14 mouse cellular contexts compared by ENCODE assay signal in genomic region chr5:128575997-128576579, GRCm38 (mm10). TPM values are rescaled to one million over a fixed set of nuclear protein-coding genes. Genes with fewer than 3 reads are reported as not detected.
DNase-seq lines count a peak whose midpoint lies in the region; ATAC-seq and TF ChIP-seq lines count a peak whose summit lies in the region.
"Had no signal": no experiment of that assay in that cellular context is flagged by ENCODE, and none has a peak within 500 bp of the region (broad histone marks: within the 10 kb centered on the region; RNA-seq: fewer than 3 reads in every experiment).

No protein-coding gene starts in this region.

- H3K9ac ChIP-seq in hindbrain, embryonic 13.5 days, result no peak overlapping the region
- no peak overlapping the region for H3K9ac ChIP-seq in midbrain, embryonic 14.5 days (replicated peaks; ENCODE audit: low read length)
- no peak overlapping the region for H3K9ac ChIP-seq in midbrain, embryonic 15.5 days
- no peak overlapping the region for H3K9ac ChIP-seq in hindbrain, postnatal 0 days (replicated peaks; ENCODE audit: low read length)
- H3K9ac ChIP-seq in intestine, embryonic 15.5 days, result no peak overlapping the region
- H3K9ac ChIP-seq: forebrain, embryonic 13.5 days had no signal

- H3K4me2 ChIP-seq in hindbrain, embryonic 13.5 days, result no peak overlapping the region
- no peak overlapping the region for H3K4me2 ChIP-seq in midbrain, embryonic 14.5 days (ENCODE audit: low read length)
- H3K4me2 ChIP-seq in midbrain, embryonic 15.5 days, result no peak overlapping the region
- no peak overlapping the region for H3K4me2 ChIP-seq in hindbrain, postnatal 0 days (ENCODE audit: low read depth, low read length)
- H3K4me2 ChIP-seq in intestine, embryonic 15.5 days (replicated peaks), result no peak overlapping the region
- H3K4me2 ChIP-seq: forebrain, embryonic 13.5 days had no signal

- 74% methylated on average over 9 of the region's 9 CpGs for WGBS in hindbrain, embryonic 10.5 days
- WGBS in hindbrain, embryonic 13.5 days, result 65% methylated on average over 9 of the region's 9 CpGs
- WGBS in midbrain, embryonic 14.5 days, result 74% methylated on average over 9 of the region's 9 CpGs
- WGBS in midbrain, embryonic 15.5 days, result 61% methylated on average over 9 of the region's 9 CpGs
- WGBS in hindbrain, postnatal 0 days, result 36% methylated on average over 9 of the region's 9 CpGs
- WGBS in intestine, embryonic 15.5 days, result 70% methylated on average over 9 of the region's 9 CpGs

- 0 out of 2 replicates have a peak, but pooled peaks cover 8% of the 10 kb centered on the region for H3K9me3 ChIP-seq in hindbrain, embryonic 10.5 days
- no peaks in the 10 kb centered on the region for H3K9me3 ChIP-seq in hindbrain, embryonic 13.5 days
- no peaks in the 10 kb centered on the region for H3K9me3 ChIP-seq in midbrain, embryonic 14.5 days (ENCODE audit: control insufficient read depth, low read length)
- H3K9me3 ChIP-seq in midbrain, embryonic 15.5 days, result no peaks in the 10 kb centered on the region
- no peaks in the 10 kb centered on the region for H3K9me3 ChIP-seq in hindbrain, postnatal 0 days (ENCODE audit: low read length)
- no peaks in the 10 kb centered on the region for H3K9me3 ChIP-seq in intestine, embryonic 15.5 days
- H3K9me3 ChIP-seq: forebrain, embryonic 13.5 days had no signal

- peaks cover 42% of the 10 kb centered on the region for H3K4me1 ChIP-seq in hindbrain, embryonic 10.5 days (replicated peaks)
- H3K4me1 ChIP-seq in hindbrain, embryonic 13.5 days (replicated peaks), result peaks cover 13% of the 10 kb centered on the region
- H3K4me1 ChIP-seq in midbrain, embryonic 14.5 days (ENCODE audit: control insufficient read depth, insufficient read depth, low read length), result no peaks in the 10 kb centered on the region
- 0 out of 2 replicates have a peak, but pooled peaks cover 3% of the 10 kb centered on the region for H3K4me1 ChIP-seq in midbrain, embryonic 15.5 days
- peaks cover 4% of the 10 kb centered on the region; the same call in 1 of the 2 replicates for H3K4me1 ChIP-seq in hindbrain, postnatal 0 days (ENCODE audit: insufficient read depth, low read length)
- 0 out of 2 replicates have a peak, but pooled peaks cover 4% of the 10 kb centered on the region for H3K4me1 ChIP-seq in intestine, embryonic 15.5 days (replicated peaks)
- H3K4me1 ChIP-seq: forebrain, embryonic 13.5 days had no signal

- DNase-seq in hindbrain, embryonic 10.5 days (ENCODE audit: low spot score), result no peak
- peak; percentile 54 for DNase-seq in midbrain, embryonic 14.5 days
- DNase-seq in hindbrain, postnatal 0 days (ENCODE audit: low spot score), result peak; percentile 76
- peak; percentile 21 for DNase-seq in right cerebral cortex, postnatal 25 days
- DNase-seq in ovary, postnatal 14 days (ENCODE audit: low spot score), result no peak
- DNase-seq: cerebellum, adult 9-10 months; kidney, postnatal 36 days; retina, postnatal 1 day; thymus, postnatal 36 days had no signal

- H3K36me3 ChIP-seq in hindbrain, embryonic 10.5 days, result no peaks in the 10 kb centered on the region
- H3K36me3 ChIP-seq in hindbrain, embryonic 13.5 days, result no peaks in the 10 kb centered on the region
- no peaks in the 10 kb centered on the region for H3K36me3 ChIP-seq in midbrain, embryonic 14.5 days (ENCODE audit: control insufficient read depth, insufficient read depth, low read length)
- no peaks in the 10 kb centered on the region for H3K36me3 ChIP-seq in midbrain, embryonic 15.5 days (replicated peaks)
- no peaks in the 10 kb centered on the region for H3K36me3 ChIP-seq in hindbrain, postnatal 0 days (ENCODE audit: insufficient read depth, low read length)
- H3K36me3 ChIP-seq in intestine, embryonic 15.5 days, result no peaks in the 10 kb centered on the region

- no peak overlapping the region for H3K4me3 ChIP-seq in hindbrain, embryonic 10.5 days
- H3K4me3 ChIP-seq in hindbrain, embryonic 13.5 days, result no peak overlapping the region
- no peak overlapping the region for H3K4me3 ChIP-seq in midbrain, embryonic 14.5 days (replicated peaks; ENCODE audit: low read depth, low read length)
- no peak overlapping the region for H3K4me3 ChIP-seq in midbrain, embryonic 15.5 days
- H3K4me3 ChIP-seq in hindbrain, postnatal 0 days (ENCODE audit: low read length), result no peak overlapping the region
- H3K4me3 ChIP-seq in intestine, embryonic 15.5 days (replicated peaks), result no peak overlapping the region
- H3K4me3 ChIP-seq: forebrain, embryonic 13.5 days had no signal

- peak overlapping the region; percentile 64 for H3K27ac ChIP-seq in hindbrain, embryonic 10.5 days
- H3K27ac ChIP-seq in hindbrain, embryonic 13.5 days, result no peak overlapping the region
- H3K27ac ChIP-seq in midbrain, embryonic 14.5 days (replicated peaks; ENCODE audit: low read depth, low read length), result no peak overlapping the region
- H3K27ac ChIP-seq in midbrain, embryonic 15.5 days, result no peak overlapping the region
- H3K27ac ChIP-seq in hindbrain, postnatal 0 days, result no peak overlapping the region; the same call in 1 of the 2 replicates
- no peak overlapping the region for H3K27ac ChIP-seq in intestine, embryonic 15.5 days
- H3K27ac ChIP-seq: forebrain, embryonic 13.5 days had no signal

- no peak for ATAC-seq in hindbrain, embryonic 13.5 days (ENCODE audit: low FRiP score)
- no peak for ATAC-seq in midbrain, embryonic 14.5 days (ENCODE audit: low FRiP score, low TSS enrichment)
- no peak for ATAC-seq in midbrain, embryonic 15.5 days (replicated peaks)
- peak; percentile 78 for ATAC-seq in hindbrain, postnatal 0 days
- no peak for ATAC-seq in intestine, embryonic 15.5 days
- ATAC-seq: forebrain, embryonic 13.5 days; intestine, embryonic 16.5 days had no signal

- no peak for TF ChIP-seq CTCF in hindbrain, postnatal 0 days (IDR thresholded peaks at IDR 0.05; ENCODE audit: low read depth)

- no peaks in the 10 kb centered on the region; the same call in 1 of the 2 replicates for H3K27me3 ChIP-seq in hindbrain, embryonic 10.5 days (ENCODE audit: insufficient read depth, poor library complexity, severe bottlenecking)
- 0 out of 2 replicates have a peak, but pooled peaks cover 4% of the 10 kb centered on the region for H3K27me3 ChIP-seq in hindbrain, embryonic 13.5 days
- H3K27me3 ChIP-seq in midbrain, embryonic 14.5 days (ENCODE audit: control insufficient read depth, insufficient read depth, low read length), result 0 out of 2 replicates have a peak, but pooled peaks cover 3% of the 10 kb centered on the region
- H3K27me3 ChIP-seq in midbrain, embryonic 15.5 days (replicated peaks), result no peaks in the 10 kb centered on the region
- no peaks in the 10 kb centered on the region for H3K27me3 ChIP-seq in hindbrain, postnatal 0 days (ENCODE audit: insufficient read depth, low read length)
- no peaks in the 10 kb centered on the region for H3K27me3 ChIP-seq in intestine, embryonic 15.5 days (replicated peaks)

RNA-seq across cellular contexts. Expression of gene Fzd10, which starts 24.6 kb away (rescaled TPM):
- polyA plus RNA-seq in hindbrain, embryonic 10.5 days (2016; fragmentation: Nextera tagmentation; extraction: Ambion mirVana), result 16.0 and 22.3 TPM in 2 replicates
- polyA plus RNA-seq in hindbrain, embryonic 13.5 days (2015; fragmentation: Nextera tagmentation; extraction: Ambion mirVana), result 6.1 and 8.1 TPM in 2 replicates
- 10.1 and 11.6 TPM in 2 replicates for polyA plus RNA-seq in midbrain, embryonic 14.5 days (2014; fragmentation: Nextera tagmentation; extraction: Ambion mirVana)
- 5.9 and 6.7 TPM in 2 replicates for polyA plus RNA-seq in midbrain, embryonic 15.5 days (2015; fragmentation: Nextera tagmentation; extraction: Ambion mirVana)
- total RNA-seq in hindbrain, postnatal 0 days (2014; rRNA removed), result 22.1 TPM in 2 replicates
- 2.7 and 3.6 TPM in 2 replicates for polyA plus RNA-seq in hindbrain, postnatal 0 days (2015; fragmentation: Nextera tagmentation; extraction: Ambion mirVana)
- polyA plus RNA-seq in intestine, embryonic 15.5 days (2015; fragmentation: Nextera tagmentation; extraction: Ambion mirVana), result 0.90 and 1.0 TPM in 2 replicates

Comparison
In these comparisons a context has a peak if more than half of its experiments do, and no peak if none do; other contexts are left out.
1. DNase-seq: peak in midbrain, embryonic 14.5 days (single experiment), hindbrain, postnatal 0 days (single experiment) and right cerebral cortex, postnatal 25 days (single experiment); none in hindbrain, embryonic 10.5 days (single experiment) and ovary, postnatal 14 days (single experiment).